Mouse (Mus musculus): Measurements from ENCODE around the gene Mcur1. TPM values are rescaled to one million over a fixed set of nuclear protein-coding genes. Genes with fewer than 3 reads are reported as not detected.

Mcur1 gene
- polyA plus RNA-seq, 2 experiments = 18.1 to 19.7 TPM

DNA sequence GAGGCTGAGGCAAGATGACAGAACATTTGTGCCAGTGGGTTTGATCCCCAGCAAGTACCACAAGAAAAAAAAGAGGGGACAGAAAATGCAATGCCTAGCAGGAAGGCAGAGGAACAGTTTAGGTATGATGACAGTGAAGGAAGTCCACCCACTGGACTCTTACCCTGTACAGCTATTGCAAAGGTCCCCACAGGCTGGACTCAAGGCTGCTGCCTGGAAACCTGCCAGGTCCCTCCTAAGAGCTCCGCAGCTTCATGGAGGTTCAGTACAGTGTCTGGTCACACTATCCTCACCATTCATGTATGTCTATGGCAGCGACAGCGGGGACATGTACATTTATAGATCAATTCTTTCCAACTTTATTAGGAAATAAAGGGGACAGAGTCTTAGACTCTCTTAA is 20.6 kb downstream of the Mcur1 start:
- no peak overlapping the region for H3K4me2 ChIP-seq (replicated peaks; ENCODE audit: low read depth, low read length, severe bottlenecking)
- H3K27me3 ChIP-seq (ENCODE audit: control insufficient read depth, insufficient read depth, low read length) = no peaks in the 10 kb centered on the region
- TF ChIP-seq POLR2A (IDR thresholded peaks at IDR 0.05; ENCODE audit: borderline replicate concordance, extremely low read depth, insufficient read depth, insufficient read length) = no peak
- ATAC-seq (ENCODE audit: low FRiP score, low read depth) (no peak), DNase-seq (ENCODE audit: low spot score) (no peak)
- 80% methylated on average over 3 of the region's 3 CpGs for WGBS
- no peak overlapping the region for H3K9ac ChIP-seq (ENCODE audit: low read depth, low read length, severe bottlenecking)
- H3K27ac ChIP-seq (replicated peaks; ENCODE audit: low read depth, low read length) = no peak overlapping the region
- no peak overlapping the region for H3K4me3 ChIP-seq (replicated peaks; ENCODE audit: low read length)
- H3K9me3 ChIP-seq (ENCODE audit: control insufficient read depth, low read length) = no peaks in the 10 kb centered on the region
- H3K4me1 ChIP-seq (ENCODE audit: control insufficient read depth, insufficient read depth, low read length) = 0 out of 2 replicates have a peak, but pooled peaks cover 8% of the 10 kb centered on the region
- H3K36me3 ChIP-seq (ENCODE audit: control insufficient read depth, insufficient read depth, low read length) = peaks cover 8% of the 10 kb centered on the region

GRCm38 (mm10) chr13:43537854-43538253 is 22.1 kb downstream of the Mcur1 start:
- no peak for DNase-seq (ENCODE audit: low spot score)
- Histone ChIP-seq H3K36me3 (ENCODE audit: control insufficient read depth, insufficient read depth, low read length) (no peaks in the 10 kb centered on the region), H3K4me3 (replicated peaks; ENCODE audit: low read length) (no peak overlapping the region), H3K9ac (ENCODE audit: low read depth, low read length, severe bottlenecking) (no peak overlapping the region), H3K4me2 (replicated peaks; ENCODE audit: low read depth, low read length, severe bottlenecking) (no peak overlapping the region), H3K27ac (replicated peaks; ENCODE audit: low read depth, low read length) (no peak overlapping the region), H3K4me1 (ENCODE audit: control insufficient read depth, insufficient read depth, low read length) (0 out of 2 replicates have a peak, but pooled peaks cover 8% of the 10 kb centered on the region), H3K9me3 (ENCODE audit: control insufficient read depth, low read length) (no peaks in the 10 kb centered on the region), H3K27me3 (ENCODE audit: control insufficient read depth, insufficient read depth, low read length) (no peaks in the 10 kb centered on the region)
- no peak for ATAC-seq (ENCODE audit: low FRiP score, low read depth)
- 58% methylated on average over 6 of the region's 6 CpGs for WGBS
- no peak for TF ChIP-seq POLR2A (IDR thresholded peaks at IDR 0.05; ENCODE audit: borderline replicate concordance, extremely low read depth, insufficient read depth, insufficient read length)

DNA sequence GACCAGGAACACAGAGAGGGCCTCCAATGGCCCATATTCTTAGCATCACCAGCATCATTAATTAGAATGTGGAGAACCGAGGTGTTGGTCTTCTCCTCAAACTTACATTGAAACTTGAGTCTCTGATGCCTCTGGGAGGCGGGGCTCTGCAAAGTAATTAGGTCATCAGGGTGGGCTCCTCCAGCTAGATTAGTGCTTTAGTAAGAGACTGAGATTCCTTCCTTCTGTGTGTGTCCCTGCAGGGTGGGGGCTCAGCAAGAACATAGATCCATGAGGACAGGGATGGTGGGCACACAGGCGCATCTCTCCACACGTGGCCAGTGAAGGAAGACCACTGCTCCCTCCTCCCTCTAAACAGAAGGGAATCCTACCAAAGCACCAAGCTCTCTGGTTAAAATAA is 26.0 kb downstream of the Mcur1 start:
- Histone ChIP-seq H3K9me3 (ENCODE audit: control insufficient read depth, low read length) (no peaks in the 10 kb centered on the region), H3K4me2 (replicated peaks; ENCODE audit: low read depth, low read length, severe bottlenecking) (no peak overlapping the region), H3K4me1 (ENCODE audit: control insufficient read depth, insufficient read depth, low read length) (peaks cover 19% of the 10 kb centered on the region), H3K4me3 (replicated peaks; ENCODE audit: low read length) (no peak overlapping the region), H3K27ac (replicated peaks; ENCODE audit: low read depth, low read length) (no peak overlapping the region), H3K9ac (ENCODE audit: low read depth, low read length, severe bottlenecking) (no peak overlapping the region), H3K27me3 (ENCODE audit: control insufficient read depth, insufficient read depth, low read length) (no peaks in the 10 kb centered on the region), H3K36me3 (ENCODE audit: control insufficient read depth, insufficient read depth, low read length) (no peaks in the 10 kb centered on the region)
- ATAC-seq (ENCODE audit: low FRiP score, low read depth) (no peak), DNase-seq (ENCODE audit: low spot score) (no peak)
- no peak for TF ChIP-seq POLR2A (IDR thresholded peaks at IDR 0.05; ENCODE audit: borderline replicate concordance, extremely low read depth, insufficient read depth, insufficient read length)
- 61% methylated on average over 4 of the region's 4 CpGs for WGBS

DNA sequence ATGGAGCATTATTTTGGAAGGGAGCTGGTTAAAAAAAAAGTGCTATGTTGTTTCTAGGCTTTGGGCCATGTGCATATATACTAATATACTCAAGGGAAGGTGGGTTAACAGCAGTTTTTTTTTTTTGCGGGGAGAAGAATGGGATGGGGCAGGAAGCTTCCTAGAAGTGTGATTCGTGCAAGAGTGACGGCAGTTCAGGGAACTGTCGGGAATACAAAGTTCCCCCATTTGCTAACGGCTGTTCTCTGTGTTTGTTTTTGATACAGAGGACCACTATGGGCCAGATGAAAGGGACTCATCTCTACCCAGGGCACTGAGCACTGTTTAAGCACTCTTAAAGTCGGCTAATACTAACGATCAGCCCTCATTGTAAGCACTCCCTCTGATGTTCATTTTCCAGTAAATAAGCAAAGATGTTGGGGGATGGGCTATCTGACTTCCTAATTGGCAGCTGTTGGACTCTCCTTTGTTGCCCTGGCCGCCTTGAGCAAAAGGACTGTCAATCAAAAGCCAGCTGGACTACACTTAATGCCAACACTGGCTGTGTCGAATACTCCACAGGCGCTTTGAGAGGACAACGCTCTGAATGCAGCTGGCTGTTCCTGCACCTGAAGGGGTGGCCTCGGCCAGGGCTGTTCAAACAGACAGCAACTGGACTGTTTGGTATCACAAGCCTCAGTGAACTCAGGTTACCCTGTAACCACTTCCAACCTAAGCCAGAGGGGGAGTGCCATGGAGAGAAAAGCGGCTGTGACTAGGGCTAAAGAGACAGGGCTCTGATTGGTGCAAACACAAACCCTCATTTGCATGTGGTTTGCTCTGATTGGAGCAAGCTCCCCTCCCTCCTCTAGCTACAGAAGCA is 28.9 kb downstream of the Mcur1 start:
- WGBS = 25% methylated on average over 13 of the region's 13 CpGs
- DNase-seq (ENCODE audit: low spot score) = peak; percentile 69
- peak; percentile 80 for ATAC-seq (ENCODE audit: low FRiP score, low read depth)
- Histone ChIP-seq H3K4me1 (ENCODE audit: control insufficient read depth, insufficient read depth, low read length) (peaks cover 16% of the 10 kb centered on the region), H3K4me3 (replicated peaks; ENCODE audit: low read length) (no peak overlapping the region), H3K9me3 (ENCODE audit: control insufficient read depth, low read length) (no peaks in the 10 kb centered on the region), H3K27me3 (ENCODE audit: control insufficient read depth, insufficient read depth, low read length) (no peaks in the 10 kb centered on the region), H3K9ac (ENCODE audit: low read depth, low read length, severe bottlenecking) (no peak overlapping the region), H3K4me2 (replicated peaks; ENCODE audit: low read depth, low read length, severe bottlenecking) (no peak overlapping the region; the same call in 1 of the 2 replicates), H3K27ac (replicated peaks; ENCODE audit: low read depth, low read length) (no peak overlapping the region), H3K36me3 (ENCODE audit: control insufficient read depth, insufficient read depth, low read length) (no peaks in the 10 kb centered on the region)
- no peak for TF ChIP-seq POLR2A (IDR thresholded peaks at IDR 0.05; ENCODE audit: borderline replicate concordance, extremely low read depth, insufficient read depth, insufficient read length)

DNA sequence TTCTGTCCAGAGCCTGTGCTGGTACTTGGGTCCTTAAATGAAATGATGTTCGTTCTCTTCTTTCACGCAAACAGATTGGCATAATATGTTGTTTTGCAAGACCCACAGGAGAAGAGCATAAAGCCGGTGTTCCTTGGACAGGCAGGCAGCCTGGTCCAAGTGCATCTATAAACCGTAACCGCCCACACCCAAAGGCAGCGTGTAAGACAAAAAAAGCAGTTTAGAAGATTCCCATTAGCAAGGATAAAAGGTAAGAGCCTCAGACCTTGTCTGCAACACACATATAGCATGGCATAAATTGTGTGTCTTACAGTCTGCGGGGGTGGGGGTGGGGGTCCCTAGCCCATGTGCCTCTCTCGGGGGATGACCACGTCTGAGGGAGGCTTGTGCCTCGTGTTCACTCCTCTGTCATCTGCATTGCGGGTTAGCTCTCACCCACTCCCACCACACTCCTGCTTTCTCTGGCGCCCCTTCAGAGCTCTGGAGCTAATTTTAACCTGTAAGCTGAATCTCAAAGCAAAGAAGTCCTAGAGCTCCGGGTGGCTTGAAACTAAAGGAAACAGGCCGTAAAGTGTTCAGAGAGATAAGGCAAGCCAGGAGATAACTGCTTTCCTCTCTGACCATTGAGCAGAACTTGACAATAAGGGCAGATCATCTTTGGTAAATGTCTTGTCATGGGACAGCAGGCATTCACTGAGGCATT is 29.7 kb downstream of the Mcur1 start:
- Histone ChIP-seq H3K9ac (ENCODE audit: low read depth, low read length, severe bottlenecking) (0 out of 2 replicates have a peak overlapping the region, but pooled peaks have one; percentile 3), H3K27me3 (ENCODE audit: control insufficient read depth, insufficient read depth, low read length) (no peaks in the 10 kb centered on the region), H3K9me3 (ENCODE audit: control insufficient read depth, low read length) (no peaks in the 10 kb centered on the region), H3K4me3 (replicated peaks; ENCODE audit: low read length) (no peak overlapping the region), H3K4me1 (ENCODE audit: control insufficient read depth, insufficient read depth, low read length) (peaks cover 19% of the 10 kb centered on the region), H3K36me3 (ENCODE audit: control insufficient read depth, insufficient read depth, low read length) (no peaks in the 10 kb centered on the region), H3K27ac (replicated peaks; ENCODE audit: low read depth, low read length) (no peak overlapping the region), H3K4me2 (replicated peaks; ENCODE audit: low read depth, low read length, severe bottlenecking) (no peak overlapping the region)
- no peak for ATAC-seq (ENCODE audit: low FRiP score, low read depth)
- no peak for TF ChIP-seq POLR2A (IDR thresholded peaks at IDR 0.05; ENCODE audit: borderline replicate concordance, extremely low read depth, insufficient read depth, insufficient read length)
- 54% methylated on average over 14 of the region's 14 CpGs for WGBS
- no peak for DNase-seq (ENCODE audit: low spot score)

Measured in limb, embryonic 14.5 days (tissue).